Mouse (Mus musculus) lung, embryonic 14.5 days (tissue): ENCODE results near the gene Selenok. TPM values are rescaled to one million over a fixed set of nuclear protein-coding genes. Genes with fewer than 3 reads are reported as not detected.

Experiments used
- ATAC-seq: fragments of 200-750 bp; cut with Nextera tagmentation; 2 replicates; pipeline ENCODE4 v1.8.0; 2017; ENCODE audit warnings: mild to moderate bottlenecking, moderate TSS enrichment, moderate library complexity; ENCODE audit not compliant: insufficient read depth
- DNase-seq: peaks from one replicate; pipeline ENCODE4 v3.0.0-alpha.2; 2015
- H3K27ac ChIP-seq: fragments of 300-500 bp; sonication (generic); 2 replicates; pipeline ENCODE4 v1.5.1; 2014; ENCODE audit warnings: low read depth, mild to moderate bottlenecking, moderate library complexity
- H3K27me3 ChIP-seq: fragments of 300-500 bp; sonication (generic); 2 replicates; pipeline ENCODE4 v1.6.1; 2014; ENCODE audit warnings: low read length, control low read depth; ENCODE audit not compliant: insufficient read depth
- H3K36me3 ChIP-seq: fragments of 300-500 bp; sonication (generic); 2 replicates; pipeline ENCODE4 v1.6.1; 2014; ENCODE audit warnings: control low read depth; ENCODE audit not compliant: insufficient read depth
- H3K4me1 ChIP-seq: fragments of 300-500 bp; sonication (generic); 2 replicates; pipeline ENCODE4 v1.6.1; 2014; ENCODE audit warnings: antibody characterized with exemption, control low read depth; ENCODE audit not compliant: insufficient read depth
- H3K4me2 ChIP-seq: fragments of 300-500 bp; sonication (generic); 2 replicates; pipeline ENCODE4 v1.6.1; 2014; ENCODE audit warnings: mild to moderate bottlenecking
- H3K4me3 ChIP-seq: fragments of 300-500 bp; sonication (generic); 2 replicates; pipeline ENCODE4 v1.5.1; 2014; ENCODE audit warnings: low read depth, low read length
- H3K9ac ChIP-seq: fragments of 300-500 bp; sonication (generic); 2 replicates; pipeline ENCODE4 v1.6.1; 2014
- H3K9me3 ChIP-seq: fragments of 300-500 bp; sonication (generic); 2 replicates; pipeline ENCODE4 v1.6.1; 2016; ENCODE audit warnings: low read depth, low read length, control low read depth
- CTCF ChIP-seq: IDR thresholded peaks from 2 replicates; pipeline ENCODE4 v1.5.1; 2016; ENCODE audit warnings: antibody characterized with exemption, low read depth
- WGBS: fragments of 180-500 bp; shearing (Covaris S2); extraction: QIAGEN DNeasy Blood & Tissue Kit; methylation state at CpG from one replicate; pipeline ENCODE4 v1.1.7; 2014; 5-methylcytosine and 5-hydroxymethylcytosine counted together
- polyA plus RNA-seq: library from polyadenylated mRNA; unstranded; fragments of >200 nt; fragmentation: Nextera tagmentation; extraction: Ambion mirVana; gene quantifications from 2 replicates; pipeline ENCODE4 v1.2.1, GENCODE M21; 2014

The Selenok gene
- polyA plus RNA-seq, 1 experiment from 2014 or later, result 189 TPM

GRCm38 (mm10) chr14:30011886-30012560, 43.9 kb downstream of the Selenok start:
- H3K4me2 ChIP-seq, result no peak overlapping the region
- WGBS, result 68% methylated on average over 10 of the region's 10 CpGs
- ATAC-seq (no peak), DNase-seq (peak; percentile 5)
- no peak overlapping the region for H3K9ac ChIP-seq
- H3K9me3 ChIP-seq, result no peaks in the 10 kb centered on the region
- no peaks in the 10 kb centered on the region for H3K36me3 ChIP-seq
- no peaks in the 10 kb centered on the region for H3K4me1 ChIP-seq
- peaks cover 23% of the 10 kb centered on the region for H3K27me3 ChIP-seq
- H3K4me3 ChIP-seq, result no peak overlapping the region
- H3K27ac ChIP-seq, result no peak overlapping the region
- no peak for TF ChIP-seq CTCF

- no peak overlapping the region for H3K4me3 ChIP-seq
These were observed 46.4 kb downstream of the Selenok start for GRCm38 (mm10) chr14:30014487-30014886.

GRCm38 (mm10) chr14:30015008-30015407, 46.9 kb downstream of the Selenok start:
- Histone ChIP-seq H3K4me1 (no peaks in the 10 kb centered on the region), H3K9ac (no peak overlapping the region), H3K4me3 (no peak overlapping the region), H3K4me2 (no peak overlapping the region), H3K27me3 (0 out of 2 replicates have a peak, but pooled peaks cover 2% of the 10 kb centered on the region), H3K27ac (no peak overlapping the region), H3K36me3 (no peaks in the 10 kb centered on the region), H3K9me3 (no peaks in the 10 kb centered on the region)
- ATAC-seq (no peak), DNase-seq (no peak)
- TF ChIP-seq CTCF, result no peak
- WGBS, result 47% methylated on average over 1 of the region's 1 CpGs

More at GRCm38 (mm10) chr14:30014487-30014886, 46.4 kb downstream of the Selenok start:
- WGBS, result 61% methylated on average over 10 of the region's 10 CpGs
- no peak overlapping the region for H3K9ac ChIP-seq
- H3K27ac ChIP-seq, result no peak overlapping the region
- ATAC-seq (no peak), DNase-seq (no peak)
- no peaks in the 10 kb centered on the region for H3K9me3 ChIP-seq
- no peaks in the 10 kb centered on the region for H3K4me1 ChIP-seq
- H3K27me3 ChIP-seq, result peaks cover 7% of the 10 kb centered on the region; the same call in 1 of the 2 replicates
- no peak overlapping the region for H3K4me2 ChIP-seq
- no peak for TF ChIP-seq CTCF
- no peaks in the 10 kb centered on the region for H3K36me3 ChIP-seq

- H3K4me3 ChIP-seq, result no peak overlapping the region
- ATAC-seq (no peak), DNase-seq (no peak)
- no peak overlapping the region for H3K4me2 ChIP-seq
- H3K27ac ChIP-seq, result no peak overlapping the region
- TF ChIP-seq CTCF, result no peak
- H3K27me3 ChIP-seq, result no peaks in the 10 kb centered on the region
- no peak overlapping the region for H3K9ac ChIP-seq
- H3K9me3 ChIP-seq, result no peaks in the 10 kb centered on the region
- H3K4me1 ChIP-seq, result no peaks in the 10 kb centered on the region
- WGBS, result 88% methylated on average over 5 of the region's 5 CpGs
- H3K36me3 ChIP-seq, result no peaks in the 10 kb centered on the region
These were observed 48.6 kb downstream of the Selenok start for GRCm38 (mm10) chr14:30016666-30017065.

GRCm38 (mm10) chr14:30017794-30018462, 49.8 kb downstream of the Selenok start:
- no peak for ATAC-seq
- no peak overlapping the region for H3K4me3 ChIP-seq
- H3K27me3 ChIP-seq, result no peaks in the 10 kb centered on the region
- no peaks in the 10 kb centered on the region for H3K4me1 ChIP-seq
- no peak overlapping the region for H3K9ac ChIP-seq
- no peak overlapping the region for H3K4me2 ChIP-seq
- H3K27ac ChIP-seq, result no peak overlapping the region
- H3K36me3 ChIP-seq, result no peaks in the 10 kb centered on the region
- no peak for TF ChIP-seq CTCF
- DNase-seq, result no peak
- H3K9me3 ChIP-seq, result no peaks in the 10 kb centered on the region
- WGBS, result 78% methylated on average over 8 of the region's 8 CpGs

- no peak for ATAC-seq
- WGBS, result 92% methylated on average over 4 of the region's 4 CpGs
- no peaks in the 10 kb centered on the region for H3K9me3 ChIP-seq
- no peaks in the 10 kb centered on the region for H3K36me3 ChIP-seq
- no peak for DNase-seq
- TF ChIP-seq CTCF, result no peak
- no peak overlapping the region for H3K9ac ChIP-seq
- H3K4me3 ChIP-seq, result no peak overlapping the region
- H3K4me1 ChIP-seq, result no peaks in the 10 kb centered on the region
- H3K27ac ChIP-seq, result no peak overlapping the region
- no peaks in the 10 kb centered on the region for H3K27me3 ChIP-seq
- no peak overlapping the region for H3K4me2 ChIP-seq
These were observed 50.3 kb downstream of the Selenok start for GRCm38 (mm10) chr14:30018463-30018801.

- DNase-seq (no peak), ATAC-seq (no peak)
- 87% methylated on average over 6 of the region's 6 CpGs for WGBS
- H3K4me3 ChIP-seq, result no peak overlapping the region
- H3K4me2 ChIP-seq, result no peak overlapping the region
- no peaks in the 10 kb centered on the region for H3K36me3 ChIP-seq
- H3K4me1 ChIP-seq, result no peaks in the 10 kb centered on the region
- no peak overlapping the region for H3K27ac ChIP-seq
- no peak overlapping the region for H3K9ac ChIP-seq
- H3K9me3 ChIP-seq, result no peaks in the 10 kb centered on the region
- no peak for TF ChIP-seq CTCF
- H3K27me3 ChIP-seq, result no peaks in the 10 kb centered on the region
These were observed 50.7 kb downstream of the Selenok start for GRCm38 (mm10) chr14:30018846-30019245.
